Mouse (Mus musculus): Measurements from ENCODE around the gene Crebbp. TPM values are rescaled to one million over a fixed set of nuclear protein-coding genes. Genes with fewer than 3 reads are reported as not detected.
"Not testable (repeated sequence)": the region's sequence is repeated elsewhere in the genome, so short reads cannot be mapped to it uniquely, and the experiment has no call there.

Gene Crebbp
- 22.7 and 33.1 TPM in 2 replicates for polyA plus RNA-seq (2015; fragmentation: Nextera tagmentation; extraction: Ambion mirVana)

DNA sequence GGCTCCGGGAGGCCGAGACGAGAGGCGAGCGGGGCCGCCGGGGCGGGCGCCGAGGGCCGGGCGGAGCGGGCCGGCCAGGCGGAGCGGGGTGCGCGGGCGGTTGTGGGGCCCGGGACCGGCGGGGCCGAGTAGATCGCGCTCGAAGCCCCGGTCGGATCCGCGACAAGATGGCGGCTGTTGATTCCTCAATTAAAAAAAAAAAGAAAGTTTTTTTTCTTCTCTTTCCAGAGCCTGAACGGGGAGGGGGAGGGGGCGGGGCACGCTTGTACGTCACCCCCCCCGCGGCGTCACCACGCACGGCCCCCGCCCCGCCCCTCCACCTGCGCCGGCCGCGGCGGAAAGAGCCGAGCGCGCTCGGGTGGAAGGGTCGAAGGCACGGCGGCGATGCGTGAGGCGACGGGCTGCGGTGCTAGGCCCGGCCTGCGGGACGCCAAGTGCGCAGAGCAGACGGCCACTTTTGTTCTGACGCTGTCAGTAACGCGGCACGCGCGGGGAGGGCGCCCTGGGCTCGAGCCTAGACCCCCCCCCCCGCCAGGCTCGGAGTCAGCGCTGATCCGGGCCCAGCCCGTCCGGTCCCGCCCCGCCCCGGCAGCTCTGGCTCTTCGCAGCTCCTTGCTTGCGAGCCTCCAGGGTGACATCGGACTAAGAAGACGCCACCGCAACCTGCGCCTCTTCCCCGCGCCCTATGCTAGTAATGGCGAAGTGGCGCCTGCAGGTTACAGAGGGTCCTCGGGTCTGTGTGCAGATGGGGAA, at the start of gene Crebbp:
TSS of gene Crebbp (minus strand) at position 199 of the 753 bp plus-strand sequence.
- Histone ChIP-seq H3K4me2 (replicated peaks; ENCODE audit: low read depth) (peak within 1 kb of the TSS; percentile 90), H3K27me3 (replicated peaks; ENCODE audit: control insufficient read depth, insufficient read depth, low read length) (no peaks in the 10 kb centered on the region), H3K9ac (ENCODE audit: low read depth, low read length) (peak within 1 kb of the TSS; percentile 98), H3K27ac (ENCODE audit: low read depth, low read length) (peak within 1 kb of the TSS; percentile 96), H3K9me3 (ENCODE audit: control insufficient read depth) (no peaks in the 10 kb centered on the region), H3K4me1 (replicated peaks; ENCODE audit: control insufficient read depth, insufficient read depth, low read length) (0 out of 2 replicates have a peak, but pooled peaks cover 5% of the 10 kb centered on the region), H3K36me3 (ENCODE audit: control insufficient read depth, insufficient read depth) (no peaks in the 10 kb centered on the region), H3K4me3 (ENCODE audit: low read depth, low read length) (peak within 1 kb of the TSS; percentile 92)
- peak; percentile 93 for ATAC-seq
- under 1% methylated on average over 82 of the region's 92 CpGs for WGBS
- TF ChIP-seq CTCF (IDR thresholded peaks at IDR 0.05; ENCODE audit: low read depth) = peak; percentile 21; the same call in 1 of the 2 replicates

DNA sequence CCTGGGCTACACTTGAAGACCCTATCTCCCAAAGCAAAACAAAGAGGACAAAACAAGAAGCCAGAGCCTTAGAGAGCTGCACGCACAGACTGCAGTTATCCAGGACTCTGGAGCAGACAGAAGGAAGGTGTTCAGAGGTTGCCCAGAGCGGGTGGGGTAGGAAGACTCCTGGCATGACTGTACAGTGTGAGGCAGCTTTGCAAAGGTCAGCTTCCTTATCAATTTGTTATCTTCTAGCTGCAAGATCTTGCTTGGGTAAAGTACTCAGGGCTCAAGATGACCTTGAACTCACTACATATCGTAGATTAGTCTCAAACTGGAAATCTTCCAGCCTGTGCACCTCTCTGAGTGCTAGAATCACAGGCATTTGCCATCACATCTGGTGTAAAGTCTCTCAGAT, 49.7 kb upstream of the Crebbp start:
- 35% methylated on average over 3 of the region's 3 CpGs for WGBS
- H3K4me1 ChIP-seq (replicated peaks; ENCODE audit: control insufficient read depth, insufficient read depth, low read length) = no peaks in the 10 kb centered on the region; the same call in 1 of the 2 replicates
- no peak overlapping the region for H3K9ac ChIP-seq (ENCODE audit: low read depth, low read length)
- no peaks in the 10 kb centered on the region for H3K27me3 ChIP-seq (replicated peaks; ENCODE audit: control insufficient read depth, insufficient read depth, low read length)
- H3K4me3 ChIP-seq (ENCODE audit: low read depth, low read length) = no peak overlapping the region
- no peak overlapping the region for H3K4me2 ChIP-seq (replicated peaks; ENCODE audit: low read depth)
- H3K9me3 ChIP-seq (ENCODE audit: control insufficient read depth) = no peaks in the 10 kb centered on the region
- TF ChIP-seq CTCF (IDR thresholded peaks at IDR 0.05; ENCODE audit: low read depth) = no peak
- no peak overlapping the region for H3K27ac ChIP-seq (ENCODE audit: low read depth, low read length)
- no peaks in the 10 kb centered on the region for H3K36me3 ChIP-seq (ENCODE audit: control insufficient read depth, insufficient read depth)
- peak; percentile 50 for ATAC-seq

DNA sequence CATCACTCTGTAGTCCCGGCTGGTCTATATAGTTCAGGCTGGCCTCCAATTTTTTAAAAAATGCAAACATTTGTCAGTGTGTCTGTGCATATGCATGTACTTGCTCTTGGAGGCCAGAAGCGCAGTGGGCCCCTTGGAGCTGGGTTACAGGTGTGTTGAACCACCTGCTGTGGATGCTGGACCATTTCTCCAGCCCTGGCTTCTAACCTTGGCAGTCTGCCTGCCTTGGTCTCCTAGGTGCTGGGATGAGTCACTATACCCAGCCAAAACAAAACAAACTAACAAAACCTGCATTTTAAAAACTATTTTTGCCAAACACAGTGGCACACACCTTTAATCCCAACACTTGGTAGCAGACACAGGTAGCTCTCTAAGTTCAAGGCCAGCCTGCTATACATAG, 43.7 kb upstream of the Crebbp start:
- no peak for ATAC-seq
- Histone ChIP-seq H3K9me3 (ENCODE audit: control insufficient read depth) (no peaks in the 10 kb centered on the region), H3K4me1 (replicated peaks; ENCODE audit: control insufficient read depth, insufficient read depth, low read length) (no peaks in the 10 kb centered on the region), H3K27me3 (replicated peaks; ENCODE audit: control insufficient read depth, insufficient read depth, low read length) (no peaks in the 10 kb centered on the region), H3K9ac (ENCODE audit: low read depth, low read length) (no peak overlapping the region), H3K4me2 (replicated peaks; ENCODE audit: low read depth) (no peak overlapping the region), H3K36me3 (ENCODE audit: control insufficient read depth, insufficient read depth) (no peaks in the 10 kb centered on the region), H3K4me3 (ENCODE audit: low read depth, low read length) (no peak overlapping the region), H3K27ac (ENCODE audit: low read depth, low read length) (no peak overlapping the region)
- TF ChIP-seq CTCF (IDR thresholded peaks at IDR 0.05; ENCODE audit: low read depth) = no peak
- WGBS = 94% methylated on average over 2 of the region's 2 CpGs

DNA sequence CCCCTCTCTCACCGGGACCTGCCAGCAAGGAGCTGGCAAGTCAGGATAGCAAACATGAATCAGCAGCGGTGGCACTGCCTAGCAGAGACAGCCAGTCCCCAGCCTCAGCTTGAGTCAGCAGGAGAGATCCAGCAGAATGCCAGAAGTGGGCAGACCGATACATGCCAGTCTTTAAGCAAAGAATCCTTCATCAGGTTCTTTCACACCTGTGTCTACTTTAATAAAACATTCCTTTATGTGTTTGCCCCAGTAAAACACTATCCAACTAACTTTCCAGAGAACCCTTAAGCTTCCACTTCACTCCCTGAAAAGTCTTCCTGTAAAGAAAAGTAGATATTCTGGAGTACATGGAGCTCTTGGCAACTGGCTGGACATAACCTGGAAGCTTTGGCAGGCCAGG, 35.0 kb upstream of the Crebbp start:
- no peak overlapping the region for H3K9ac ChIP-seq (ENCODE audit: low read depth, low read length)
- H3K4me2 ChIP-seq (replicated peaks; ENCODE audit: low read depth) = no peak overlapping the region
- no peak for TF ChIP-seq CTCF (IDR thresholded peaks at IDR 0.05; ENCODE audit: low read depth)
- H3K27me3 ChIP-seq (replicated peaks; ENCODE audit: control insufficient read depth, insufficient read depth, low read length) = no peaks in the 10 kb centered on the region
- no peaks in the 10 kb centered on the region for H3K4me1 ChIP-seq (replicated peaks; ENCODE audit: control insufficient read depth, insufficient read depth, low read length)
- no peaks in the 10 kb centered on the region for H3K36me3 ChIP-seq (ENCODE audit: control insufficient read depth, insufficient read depth)
- no peak overlapping the region for H3K27ac ChIP-seq (ENCODE audit: low read depth, low read length)
- 0 out of 2 replicates have a peak, but pooled peaks cover 4% of the 10 kb centered on the region for H3K9me3 ChIP-seq (ENCODE audit: control insufficient read depth)
- WGBS = 85% methylated on average over 3 of the region's 3 CpGs
- no peak for ATAC-seq
- H3K4me3 ChIP-seq (ENCODE audit: low read depth, low read length) = no peak overlapping the region

DNA sequence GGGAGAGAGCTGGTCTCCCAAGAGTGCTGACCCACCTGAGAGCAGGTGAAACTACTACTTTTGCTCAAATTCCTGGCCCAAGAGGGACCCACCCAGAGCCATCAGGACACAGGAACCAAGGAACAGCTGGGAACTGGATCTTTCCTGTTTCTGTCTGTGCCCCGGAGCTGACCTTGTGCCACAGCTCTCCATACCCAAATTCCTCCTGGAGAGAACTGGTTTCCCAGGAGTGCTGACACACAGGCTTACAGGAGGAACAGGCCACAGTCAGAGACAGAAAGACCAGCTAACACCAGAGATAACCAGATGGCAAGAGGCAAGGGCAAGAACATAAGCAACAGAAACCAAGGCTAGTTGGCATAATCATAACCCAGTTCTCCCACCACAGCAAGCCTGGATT, 31.4 kb upstream of the Crebbp start:
- H3K4me2 ChIP-seq (replicated peaks; ENCODE audit: low read depth); H3K4me1 ChIP-seq (replicated peaks; ENCODE audit: control insufficient read depth, insufficient read depth, low read length); H3K9me3 ChIP-seq (ENCODE audit: control insufficient read depth); H3K36me3 ChIP-seq (ENCODE audit: control insufficient read depth, insufficient read depth); H3K27ac ChIP-seq (ENCODE audit: low read depth, low read length); H3K9ac ChIP-seq (ENCODE audit: low read depth, low read length); H3K4me3 ChIP-seq (ENCODE audit: low read depth, low read length); H3K27me3 ChIP-seq (replicated peaks; ENCODE audit: control insufficient read depth, insufficient read depth, low read length); ATAC-seq: not testable (repeated sequence)
- WGBS = 89% methylated on average over 1 of the region's 1 CpGs

DNA sequence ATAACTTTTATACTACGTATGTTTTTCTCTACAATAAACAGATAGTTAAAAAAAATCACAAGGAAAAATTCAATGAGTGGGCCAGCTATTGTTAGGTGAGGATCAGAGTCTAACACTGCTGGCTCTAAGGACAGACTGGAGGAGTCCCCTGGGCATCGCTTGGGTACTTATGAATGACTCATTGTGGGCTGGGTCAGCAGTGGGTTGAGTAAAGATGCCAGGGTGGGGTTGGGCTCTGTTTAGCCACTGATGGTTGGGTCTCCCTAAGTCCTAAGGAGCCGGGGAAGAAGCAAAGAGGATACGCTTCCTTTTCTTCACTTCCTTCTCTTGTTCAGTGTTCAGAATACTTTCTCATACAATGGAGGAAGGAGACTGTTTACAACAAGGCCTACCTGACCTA, 22.3 kb upstream of the Crebbp start:
- H3K4me3 ChIP-seq (ENCODE audit: low read depth, low read length) = no peak overlapping the region
- no peak for TF ChIP-seq CTCF (IDR thresholded peaks at IDR 0.05; ENCODE audit: low read depth)
- H3K9ac ChIP-seq (ENCODE audit: low read depth, low read length) = no peak overlapping the region
- no peak overlapping the region for H3K27ac ChIP-seq (ENCODE audit: low read depth, low read length)
- H3K4me1 ChIP-seq (replicated peaks; ENCODE audit: control insufficient read depth, insufficient read depth, low read length) = no peaks in the 10 kb centered on the region
- H3K36me3 ChIP-seq (ENCODE audit: control insufficient read depth, insufficient read depth) = no peaks in the 10 kb centered on the region
- WGBS = 62% methylated on average over 4 of the region's 4 CpGs
- no peak for ATAC-seq
- H3K27me3 ChIP-seq (replicated peaks; ENCODE audit: control insufficient read depth, insufficient read depth, low read length) = no peaks in the 10 kb centered on the region
- H3K9me3 ChIP-seq (ENCODE audit: control insufficient read depth) = no peaks in the 10 kb centered on the region
- H3K4me2 ChIP-seq (replicated peaks; ENCODE audit: low read depth) = no peak overlapping the region
